Mouse (Mus musculus) lung, embryonic 16.5 days (tissue): ENCODE measurements around the gene Cct6b. TPM values are rescaled to one million over a fixed set of nuclear protein-coding genes. Genes with fewer than 3 reads are reported as not detected.

ENCODE experiments used
- ATAC-seq: fragments of 200-750 bp; cut with Nextera tagmentation; 2 replicates; pipeline ENCODE4 v1.8.0; 2017; ENCODE audit warnings: low read depth, mild to moderate bottlenecking, moderate library complexity
- H3K27ac ChIP-seq: fragments of 300-500 bp; sonication (generic); 2 replicates; pipeline ENCODE4 v1.5.1; 2014; ENCODE audit warnings: mild to moderate bottlenecking, control low read depth, low read length
- H3K27me3 ChIP-seq: fragments of 300-500 bp; sonication (generic); 2 replicates; pipeline ENCODE4 v1.6.1; 2014; ENCODE audit warnings: low read depth, low read length, mixed read lengths; ENCODE audit not compliant: control insufficient read depth, insufficient read depth
- H3K36me3 ChIP-seq: fragments of 300-500 bp; sonication (generic); 2 replicates; pipeline ENCODE4 v1.6.1; 2014; ENCODE audit warnings: low read length; ENCODE audit not compliant: control insufficient read depth, insufficient read depth
- H3K4me1 ChIP-seq: fragments of 300-500 bp; sonication (generic); replicated peaks from 2 replicates; pipeline ENCODE4 v1.6.1; 2014; ENCODE audit warnings: low read length, mixed read lengths; ENCODE audit not compliant: control insufficient read depth, insufficient read depth
- H3K4me2 ChIP-seq: fragments of 300-500 bp; sonication (generic); 2 replicates; pipeline ENCODE4 v1.6.1; 2014; ENCODE audit warnings: low read depth, low read length, control low read depth
- H3K4me3 ChIP-seq: fragments of 300-500 bp; sonication (generic); 2 replicates; pipeline ENCODE4 v1.5.1; 2014; ENCODE audit warnings: mild to moderate bottlenecking, low read length, control low read depth
- H3K9ac ChIP-seq: fragments of 300-500 bp; sonication (generic); 2 replicates; pipeline ENCODE4 v1.6.1; 2014; ENCODE audit warnings: low read length, control low read depth
- H3K9me3 ChIP-seq: fragments of 300-500 bp; sonication (generic); 2 replicates; pipeline ENCODE4 v1.6.1; 2016; ENCODE audit warnings: low read length; ENCODE audit not compliant: control insufficient read depth
- WGBS: fragments of 180-500 bp; shearing (Covaris S2); extraction: QIAGEN DNeasy Blood & Tissue Kit; methylation state at CpG from one replicate; pipeline ENCODE4 v1.1.7; 2014; 5-methylcytosine and 5-hydroxymethylcytosine counted together
- polyA plus RNA-seq: library from polyadenylated mRNA; unstranded; fragments of >200 nt; fragmentation: Nextera tagmentation; extraction: Ambion mirVana; gene quantifications from 2 replicates; pipeline ENCODE4 v1.2.1, GENCODE M21; 2015

The Cct6b gene
- polyA plus RNA-seq, 1 experiment from 2014 or later, result 0.30 TPM

DNA sequence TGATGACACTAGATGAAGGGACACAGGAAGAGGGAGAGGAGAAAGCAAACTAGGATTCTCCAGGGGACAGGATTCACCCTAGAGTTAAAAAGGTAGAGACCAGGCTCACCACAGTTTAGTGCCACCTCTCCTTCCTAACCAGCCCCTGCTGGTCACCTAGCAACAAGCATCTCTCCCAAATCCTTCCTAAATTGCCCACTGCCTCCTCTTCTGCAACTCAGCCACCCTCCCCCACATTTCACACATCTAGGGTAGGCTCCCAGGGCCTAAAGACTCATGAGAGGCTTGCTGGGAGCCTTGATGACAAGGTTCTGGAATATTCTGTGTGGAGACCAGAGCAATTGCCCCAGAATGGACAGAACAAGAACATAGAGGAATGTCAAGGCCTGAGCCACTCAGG lies 76.5 kb downstream of the Cct6b start:
- Histone ChIP-seq H3K4me1 (no peaks in the 10 kb centered on the region), H3K9ac (no peak overlapping the region), H3K36me3 (no peaks in the 10 kb centered on the region), H3K9me3 (no peaks in the 10 kb centered on the region), H3K27me3 (no peaks in the 10 kb centered on the region), H3K27ac (no peak overlapping the region), H3K4me2 (no peak overlapping the region), H3K4me3 (no peak overlapping the region)
- no peak for ATAC-seq

DNA sequence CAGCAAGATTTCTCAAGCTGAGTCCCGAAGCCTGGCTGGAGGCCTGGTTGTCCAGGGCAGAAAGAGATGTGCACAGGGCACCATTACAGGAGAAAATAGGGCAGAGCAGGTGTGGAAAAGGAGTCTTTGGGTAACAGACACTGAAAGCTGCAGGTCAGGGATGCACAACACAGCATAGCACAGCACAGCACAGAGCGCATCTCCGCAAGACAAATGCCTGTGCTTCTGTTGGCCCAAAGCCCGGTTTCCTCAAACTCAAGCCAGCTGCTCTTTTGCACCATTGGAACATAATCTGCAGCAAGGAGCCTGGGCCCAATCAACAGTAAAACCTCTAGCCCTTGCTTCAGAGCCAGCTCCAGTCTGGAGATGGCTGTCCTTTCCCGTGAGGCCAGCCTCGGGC lies 79.4 kb downstream of the Cct6b start:
- H3K4me2 ChIP-seq, result no peak overlapping the region
- H3K9me3 ChIP-seq, result no peaks in the 10 kb centered on the region
- no peak overlapping the region for H3K9ac ChIP-seq
- no peak overlapping the region for H3K4me3 ChIP-seq
- no peaks in the 10 kb centered on the region for H3K36me3 ChIP-seq
- H3K27ac ChIP-seq, result no peak overlapping the region
- WGBS, result 42% methylated on average over 6 of the region's 6 CpGs
- peak; percentile 45; the same call in 1 of the 2 replicates for ATAC-seq
- H3K27me3 ChIP-seq, result no peaks in the 10 kb centered on the region
- no peaks in the 10 kb centered on the region for H3K4me1 ChIP-seq

DNA sequence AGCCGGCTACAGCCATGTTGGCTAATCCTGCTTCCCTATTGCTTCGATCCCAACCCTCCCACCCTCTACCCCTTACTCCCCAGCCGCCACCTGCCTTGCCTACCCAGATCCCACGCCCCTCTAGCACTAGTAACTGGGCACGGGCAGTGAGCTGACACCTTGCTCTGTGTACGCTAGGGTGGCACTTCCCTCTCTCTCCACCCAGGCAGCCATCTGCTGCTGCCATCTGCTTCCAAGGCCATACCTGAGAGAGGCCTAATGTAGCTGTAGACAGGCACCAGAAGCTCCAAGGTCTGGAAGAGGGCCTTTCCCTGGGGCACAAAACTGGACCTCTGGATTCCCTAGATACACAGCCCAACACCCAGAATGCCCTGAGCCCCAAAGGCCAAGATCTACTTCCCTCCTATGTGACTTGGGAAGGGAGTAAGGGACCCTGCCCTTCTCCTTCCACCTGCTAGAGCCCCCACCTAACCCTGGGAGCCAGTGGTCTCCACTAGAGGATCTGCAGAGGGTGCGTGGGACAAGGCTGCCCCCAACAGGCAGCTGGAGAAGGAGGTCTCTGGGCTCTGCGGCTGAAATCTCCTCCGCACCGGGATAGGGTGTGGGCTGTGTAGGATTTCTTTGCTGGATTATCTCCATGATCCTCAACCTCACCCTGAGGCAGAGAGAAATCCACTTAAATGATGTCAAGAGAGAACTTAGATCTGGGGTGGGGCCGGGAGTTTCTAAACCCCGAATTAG lies 80.2 kb downstream of the Cct6b start:
- no peaks in the 10 kb centered on the region for H3K36me3 ChIP-seq
- no peak overlapping the region for H3K4me3 ChIP-seq
- no peak overlapping the region for H3K9ac ChIP-seq
- H3K4me2 ChIP-seq, result no peak overlapping the region
- WGBS, result 38% methylated on average over 12 of the region's 12 CpGs
- ATAC-seq, result no peak
- H3K27me3 ChIP-seq, result no peaks in the 10 kb centered on the region
- H3K9me3 ChIP-seq, result no peaks in the 10 kb centered on the region
- no peaks in the 10 kb centered on the region for H3K4me1 ChIP-seq
- no peak overlapping the region for H3K27ac ChIP-seq

DNA sequence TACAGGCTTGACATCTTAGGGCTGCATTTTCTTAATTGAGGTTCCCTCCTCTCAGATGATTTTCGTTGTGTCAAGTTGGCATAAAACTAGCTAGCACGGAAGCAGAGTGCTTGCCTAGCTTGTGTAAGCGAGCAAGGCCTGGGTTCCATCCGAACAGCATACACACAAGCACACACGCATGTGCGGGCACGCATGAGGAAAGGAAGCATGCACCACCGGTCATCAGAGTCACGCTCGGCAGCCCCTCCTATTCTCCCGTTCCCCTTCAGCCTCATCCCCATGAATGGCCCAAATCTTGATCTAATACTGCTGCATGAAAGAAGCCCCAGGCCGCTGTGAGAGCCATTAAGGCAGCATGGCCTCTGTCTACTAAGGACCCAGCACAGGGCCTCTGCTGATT lies 85.6 kb downstream of the Cct6b start:
- Histone ChIP-seq H3K27ac (no peak overlapping the region), H3K9ac (no peak overlapping the region), H3K4me3 (no peak overlapping the region), H3K4me1 (no peaks in the 10 kb centered on the region), H3K36me3 (no peaks in the 10 kb centered on the region), H3K9me3 (no peaks in the 10 kb centered on the region), H3K27me3 (no peaks in the 10 kb centered on the region), H3K4me2 (no peak overlapping the region)
- WGBS, result 85% methylated on average over 12 of the region's 12 CpGs
- no peak for ATAC-seq

Other genes with a start within 250 kb of the Cct6b start
- gene Zfp830, start within 50 bp of the Cct6b start, polyA plus RNA-seq, result 37.9 and 39.6 TPM in 2 replicates
- gene Lig3, start 16.8 kb upstream of the Cct6b start, polyA plus RNA-seq, result 23.8 and 29.5 TPM in 2 replicates
- gene Rffl, start 106.9 kb upstream of the Cct6b start, polyA plus RNA-seq, result 12.7 and 13.4 TPM in 2 replicates
- gene Rad51d, start 126.3 kb upstream of the Cct6b start, polyA plus RNA-seq, result 13.2 and 14.0 TPM in 2 replicates
- gene Fndc8, start 127.8 kb upstream of the Cct6b start, polyA plus RNA-seq, result 0.09 and 0.20 TPM in 2 replicates
- gene Nle1, start 144.1 kb upstream of the Cct6b start, polyA plus RNA-seq, result 23.6 and 30.5 TPM in 2 replicates
- 14.5 and 16.2 TPM in 2 replicates for gene Unc45b, start 146.2 kb upstream of the Cct6b start, polyA plus RNA-seq
- 4.1 and 4.5 TPM in 2 replicates for gene Slfn5, start 187.0 kb upstream of the Cct6b start, polyA plus RNA-seq
- gene Slfn9, start 227.5 kb upstream of the Cct6b start, polyA plus RNA-seq, result 29.3 and 33.9 TPM in 2 replicates